Mouse (Mus musculus) ES-E14 (cell line): ENCODE measurements at regions not wholly inside any gene's neighbourhood (a gene's known extent, or its start where the extent isn't known, plus 50 kb on each side); places are given as distances from the start of the nearest gene placed in this dataset.

Experiments
- MAFK ChIP-seq: IDR thresholded peaks from 2 replicates; pipeline ENCODE4 v1.6.1; 2014; ENCODE audit warnings: mild to moderate bottlenecking, low read depth, low read length, inconsistent platforms; ENCODE audit not compliant: insufficient read depth
- ZNF384 ChIP-seq: IDR thresholded peaks from 2 replicates; pipeline ENCODE4 v1.6.1; 2012; ENCODE audit warnings: low read depth, low read length, inconsistent platforms

- TF ChIP-seq ZNF384 (no peak), MAFK (no peak)
These were observed 665.6 kb downstream of the Bcl11a start for GRCm38 (mm10) chr11:24743439-24743838.
